Mouse (Mus musculus) myocyte (in vitro differentiated cells): Measurements from ENCODE around the gene Tap2. TPM values are rescaled to one million over a fixed set of nuclear protein-coding genes. Genes with fewer than 3 reads are reported as not detected.

Experiments used
- H3K27me3 ChIP-seq: one replicate; pipeline ENCODE4 v1.6.1; 2011; ENCODE audit not compliant: control insufficient read depth, insufficient read depth, insufficient read length
- H3K36me3 ChIP-seq: one replicate; pipeline ENCODE4 v1.6.1; 2011; ENCODE audit not compliant: control insufficient read depth, insufficient read depth
- H3K4me2 ChIP-seq: one replicate; pipeline ENCODE4 v1.6.1; 2011; ENCODE audit warnings: low read depth, control low read depth
- H3K4me3 ChIP-seq: one replicate; pipeline ENCODE4 v1.5.1; 2011; ENCODE audit warnings: mild to moderate bottlenecking, control low read depth, moderate library complexity
- H3K79me2 ChIP-seq: one replicate; pipeline ENCODE4 v1.6.1; 2011; ENCODE audit not compliant: control insufficient read depth, insufficient read depth
- H3ac ChIP-seq: one replicate; pipeline ENCODE4 v1.6.1; 2011; ENCODE audit not compliant: control insufficient read depth, insufficient read length
- CEBPB ChIP-seq: IDR thresholded peaks from 2 replicates; pipeline ENCODE4 v1.6.1; 2011; ENCODE audit warnings: mild to moderate bottlenecking, moderate library complexity; ENCODE audit not compliant: poor library complexity, insufficient read depth, severe bottlenecking
- E2F4 ChIP-seq: IDR thresholded peaks from one replicate; pipeline ENCODE4 v1.6.1; 2011; ENCODE audit warnings: mild to moderate bottlenecking, control low read depth, moderate library complexity; ENCODE audit not compliant: insufficient read depth
- MAX ChIP-seq: IDR thresholded peaks from one replicate; pipeline ENCODE4 v1.6.1; 2011; ENCODE audit warnings: low read depth, mild to moderate bottlenecking, control low read depth
- MYOD1 ChIP-seq, 3 experiments: IDR thresholded peaks; one replicate each; pipeline ENCODE4 v1.6.1; 2011; ENCODE audit warnings: control low read depth in 2 of 3, low read depth in 2 of 3, mild to moderate bottlenecking in 2 of 3, moderate library complexity in 1 of 3; ENCODE audit not compliant: insufficient read length in 2 of 3, control insufficient read depth in 1 of 3
- MYOG ChIP-seq, 3 experiments: IDR thresholded peaks; one replicate each; pipeline ENCODE4 v1.6.1; 2011; ENCODE audit warnings: control low read depth in 2 of 3, low read depth in 2 of 3, mild to moderate bottlenecking in 2 of 3; ENCODE audit not compliant: insufficient read length in 2 of 3, control insufficient read depth in 1 of 3, insufficient read depth in 1 of 3
- POLR2A ChIP-seq: IDR thresholded peaks from one replicate; pipeline ENCODE4 v1.6.1; 2011; ENCODE audit warnings: low read depth, mild to moderate bottlenecking, control low read depth, moderate library complexity; ENCODE audit not compliant: insufficient read length
- POLR2AphosphoS2 ChIP-seq: IDR thresholded peaks from one replicate; pipeline ENCODE4 v1.6.1; 2011; ENCODE audit warnings: low read depth, control low read depth; ENCODE audit not compliant: insufficient read length
- REST ChIP-seq: IDR thresholded peaks from one replicate; pipeline ENCODE4 v1.6.1; 2011; ENCODE audit warnings: mild to moderate bottlenecking, control low read depth, moderate library complexity; ENCODE audit not compliant: insufficient read depth, insufficient read length
- SRF ChIP-seq: IDR thresholded peaks from one replicate; pipeline ENCODE4 v1.6.1; 2011; ENCODE audit warnings: low read depth; ENCODE audit not compliant: control insufficient read depth, insufficient read length
- TCF12 ChIP-seq: IDR thresholded peaks from one replicate; pipeline ENCODE4 v1.6.1; 2011; ENCODE audit warnings: mild to moderate bottlenecking, control low read depth; ENCODE audit not compliant: poor library complexity, insufficient read depth, severe bottlenecking
- TCF3 ChIP-seq: IDR thresholded peaks from one replicate; pipeline ENCODE4 v1.6.1; 2011; ENCODE audit warnings: low read depth, control low read depth; ENCODE audit not compliant: insufficient read length
- USF1 ChIP-seq: IDR thresholded peaks from one replicate; pipeline ENCODE4 v1.6.1; 2011; ENCODE audit warnings: low read depth, mild to moderate bottlenecking, control low read depth, moderate library complexity
- polyA plus RNA-seq: library from polyadenylated mRNA; unstranded; fragments of >200 nt; fragmentation: generic; extraction: Trizol; gene quantifications from one replicate; pipeline ENCODE4 v1.2.1, GENCODE M21; 2012; ENCODE audit warnings: missing spikeins

The Tap2 gene
- polyA plus RNA-seq, 1 experiment: 5.3 TPM

- no peak overlapping the region for H3K4me3 ChIP-seq
- no peaks in the 10 kb centered on the region for H3K36me3 ChIP-seq
- TF ChIP-seq REST (no peak), SRF (no peak), TCF12 (no peak), E2F4 (no peak), MAX (no peak), CEBPB (no peak), MYOD1 (IDR thresholded peaks at IDR 0.05; ENCODE audit: control insufficient read depth in 1 of 3, insufficient read length in 2 of 3, low read depth in 2 of 3) (no peak), USF1 (no peak), MYOG (IDR thresholded peaks at IDR 0.05; ENCODE audit: control insufficient read depth in 1 of 3, insufficient read depth in 1 of 3, insufficient read length in 2 of 3, low read depth in 2 of 3) (no peak), TCF3 (no peak)
- no peak overlapping the region for H3K4me2 ChIP-seq
- no peaks in the 10 kb centered on the region for H3K79me2 ChIP-seq
- no peak overlapping the region for H3ac ChIP-seq
- H3K27me3 ChIP-seq: peaks cover 16% of the 10 kb centered on the region
Observed at GRCm38 (mm10) chr17:34169279-34169678, 34.0 kb upstream of the Tap2 start.

GRCm38 (mm10) chr17:34170487-34170876 is 32.8 kb upstream of the Tap2 start:
- no peak for TF ChIP-seq TCF3
- TF ChIP-seq SRF: no peak
- no peak for TF ChIP-seq E2F4
- no peak for TF ChIP-seq MYOD1 (IDR thresholded peaks at IDR 0.05; ENCODE audit: control insufficient read depth in 1 of 3, insufficient read length in 2 of 3, low read depth in 2 of 3)
- no peak for TF ChIP-seq REST
- TF ChIP-seq TCF12: no peak
- TF ChIP-seq POLR2AphosphoS2: no peak
- TF ChIP-seq MYOG (IDR thresholded peaks at IDR 0.05; ENCODE audit: control insufficient read depth in 1 of 3, insufficient read depth in 1 of 3, insufficient read length in 2 of 3, low read depth in 2 of 3): no peak
- no peak for TF ChIP-seq CEBPB
- TF ChIP-seq MAX: no peak
- no peak for TF ChIP-seq POLR2A
- TF ChIP-seq USF1: no peak
- no peak overlapping the region for H3K4me3 ChIP-seq
- H3ac ChIP-seq: no peak overlapping the region
- H3K4me2 ChIP-seq: no peak overlapping the region
- H3K36me3 ChIP-seq: no peaks in the 10 kb centered on the region
- peaks cover 12% of the 10 kb centered on the region for H3K27me3 ChIP-seq
- H3K79me2 ChIP-seq: no peaks in the 10 kb centered on the region

GRCm38 (mm10) chr17:34170877-34171498 is 32.3 kb upstream of the Tap2 start:
- Histone ChIP-seq H3K4me2 (no peak overlapping the region), H3ac (no peak overlapping the region), H3K27me3 (peaks cover 7% of the 10 kb centered on the region), H3K79me2 (no peaks in the 10 kb centered on the region), H3K36me3 (no peaks in the 10 kb centered on the region), H3K4me3 (no peak overlapping the region)
- no peak for TF ChIP-seq REST

GRCm38 (mm10) chr17:34172528-34172927 is 30.8 kb upstream of the Tap2 start:
- Histone ChIP-seq H3K4me3 (no peak overlapping the region), H3K4me2 (no peak overlapping the region), H3K36me3 (no peaks in the 10 kb centered on the region), H3K27me3 (peaks cover 3% of the 10 kb centered on the region), H3ac (no peak overlapping the region), H3K79me2 (no peaks in the 10 kb centered on the region)
- TF ChIP-seq POLR2A: no peak
- no peak for TF ChIP-seq USF1
- no peak for TF ChIP-seq E2F4
- TF ChIP-seq SRF: no peak
- TF ChIP-seq POLR2AphosphoS2: no peak
- TF ChIP-seq TCF3: no peak
- no peak for TF ChIP-seq MYOD1 (IDR thresholded peaks at IDR 0.05; ENCODE audit: control insufficient read depth in 1 of 3, insufficient read length in 2 of 3, low read depth in 2 of 3)
- no peak for TF ChIP-seq MYOG (IDR thresholded peaks at IDR 0.05; ENCODE audit: control insufficient read depth in 1 of 3, insufficient read depth in 1 of 3, insufficient read length in 2 of 3, low read depth in 2 of 3)
- TF ChIP-seq CEBPB: no peak
- no peak for TF ChIP-seq MAX
- no peak for TF ChIP-seq TCF12
- TF ChIP-seq REST: no peak

GRCm38 (mm10) chr17:34174075-34174474 is 29.3 kb upstream of the Tap2 start:
- TF ChIP-seq E2F4: no peak
- TF ChIP-seq TCF12: no peak
- TF ChIP-seq MYOD1 (IDR thresholded peaks at IDR 0.05; ENCODE audit: control insufficient read depth in 1 of 3, insufficient read length in 2 of 3, low read depth in 2 of 3): no peak
- no peak for TF ChIP-seq REST
- TF ChIP-seq POLR2A: no peak
- TF ChIP-seq POLR2AphosphoS2: no peak
- no peak for TF ChIP-seq TCF3
- TF ChIP-seq MAX: no peak
- no peak for TF ChIP-seq SRF
- TF ChIP-seq MYOG (IDR thresholded peaks at IDR 0.05; ENCODE audit: control insufficient read depth in 1 of 3, insufficient read depth in 1 of 3, insufficient read length in 2 of 3, low read depth in 2 of 3): no peak
- no peak for TF ChIP-seq USF1
- no peak for TF ChIP-seq CEBPB
- Histone ChIP-seq H3K36me3 (no peaks in the 10 kb centered on the region), H3K27me3 (no peaks in the 10 kb centered on the region), H3K4me3 (no peak overlapping the region), H3K4me2 (no peak overlapping the region), H3ac (no peak overlapping the region), H3K79me2 (no peaks in the 10 kb centered on the region)
